Mouse (Mus musculus) stomach, embryonic 15.5 days (tissue): ENCODE results near the gene Cd68. TPM values are rescaled to one million over a fixed set of nuclear protein-coding genes. Genes with fewer than 3 reads are reported as not detected.

Experiments used
- ATAC-seq: fragments of 200-750 bp; cut with Nextera tagmentation; 2 replicates; pipeline ENCODE4 v1.8.0; 2017; ENCODE audit warnings: low read depth, moderate number of reproducible peaks, moderate TSS enrichment; ENCODE audit not compliant: insufficient read depth, low FRiP score
- H3K27ac ChIP-seq: fragments of 300-500 bp; sonication (generic); 2 replicates; pipeline ENCODE4 v1.5.1; 2015; ENCODE audit warnings: mild to moderate bottlenecking, inconsistent platforms
- H3K27me3 ChIP-seq: fragments of 300-500 bp; sonication (generic); replicated peaks from 2 replicates; pipeline ENCODE4 v1.6.1; 2015; ENCODE audit warnings: inconsistent platforms
- H3K36me3 ChIP-seq: fragments of 300-500 bp; sonication (generic); 2 replicates; pipeline ENCODE4 v1.6.1; 2015; ENCODE audit warnings: inconsistent platforms
- H3K4me1 ChIP-seq: fragments of 300-500 bp; sonication (generic); 2 replicates; pipeline ENCODE4 v1.6.1; 2015; ENCODE audit warnings: inconsistent platforms
- H3K4me2 ChIP-seq: fragments of 300-500 bp; sonication (generic); 2 replicates; pipeline ENCODE4 v1.6.1; 2015; ENCODE audit warnings: mild to moderate bottlenecking, inconsistent platforms
- H3K4me3 ChIP-seq: fragments of 300-500 bp; sonication (generic); replicated peaks from 2 replicates; pipeline ENCODE4 v1.5.1; 2015; ENCODE audit warnings: inconsistent platforms
- H3K9ac ChIP-seq: fragments of 300-500 bp; sonication (generic); 2 replicates; pipeline ENCODE4 v1.6.1; 2015; ENCODE audit warnings: inconsistent platforms
- H3K9me3 ChIP-seq: fragments of 300-500 bp; sonication (generic); 2 replicates; pipeline ENCODE4 v1.6.1; 2016; ENCODE audit warnings: inconsistent platforms
- WGBS: fragments of 180-500 bp; shearing (Covaris S2); methylation state at CpG from one replicate; pipeline ENCODE4 v1.1.7; 2015; 5-methylcytosine and 5-hydroxymethylcytosine counted together
- polyA plus RNA-seq: library from polyadenylated mRNA; unstranded; fragments of >200 nt; fragmentation: Nextera tagmentation; extraction: Ambion mirVana; gene quantifications from 2 replicates; pipeline ENCODE4 v1.2.1, GENCODE M21; 2015

The Cd68 gene
- polyA plus RNA-seq, 1 experiment from 2014 or later = 16.3 TPM

GRCm38 (mm10) chr11:69692863-69693262, 26.9 kb upstream of the Cd68 start:
- WGBS = 75% methylated on average over 6 of the region's 6 CpGs
- no peaks in the 10 kb centered on the region for H3K36me3 ChIP-seq
- no peaks in the 10 kb centered on the region for H3K27me3 ChIP-seq
- peaks cover 10% of the 10 kb centered on the region; the same call in 1 of the 2 replicates for H3K4me1 ChIP-seq
- no peaks in the 10 kb centered on the region for H3K9me3 ChIP-seq
- H3K4me2 ChIP-seq = no peak overlapping the region
- H3K9ac ChIP-seq = no peak overlapping the region
- H3K4me3 ChIP-seq = no peak overlapping the region
- no peak overlapping the region for H3K27ac ChIP-seq
- ATAC-seq = no peak; the same call in 1 of the 2 replicates

- Histone ChIP-seq H3K36me3 (no peaks in the 10 kb centered on the region), H3K9ac (no peak overlapping the region), H3K27me3 (no peaks in the 10 kb centered on the region), H3K4me2 (no peak overlapping the region), H3K9me3 (no peaks in the 10 kb centered on the region), H3K4me1 (peaks cover 10% of the 10 kb centered on the region; the same call in 1 of the 2 replicates), H3K4me3 (no peak overlapping the region), H3K27ac (no peak overlapping the region)
- WGBS = 71% methylated on average over 9 of the region's 9 CpGs
- no peak for ATAC-seq
Measured at GRCm38 (mm10) chr11:69692196-69692811, 26.4 kb upstream of the Cd68 start.

DNA sequence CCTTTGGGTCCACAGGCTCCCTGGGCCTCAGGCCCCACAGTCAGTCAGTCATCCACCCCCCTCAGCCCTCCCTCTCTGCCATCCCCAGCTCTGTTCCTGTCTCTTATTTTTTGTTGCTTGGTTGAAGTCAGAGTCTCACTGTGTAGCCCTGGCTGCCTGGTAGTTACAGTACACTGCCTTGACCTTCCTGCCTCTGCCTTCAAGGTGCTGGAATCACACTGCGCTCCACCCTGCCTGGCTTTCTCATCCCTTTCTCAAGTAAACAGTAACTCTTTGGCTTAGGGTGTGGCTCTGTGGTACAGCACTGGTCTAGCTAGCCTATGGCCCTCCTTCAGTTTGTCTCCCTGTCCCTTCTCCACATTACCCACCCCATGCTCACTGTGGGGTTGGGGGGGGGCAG, 23.9 kb upstream of the Cd68 start:
- Histone ChIP-seq H3K36me3 (no peaks in the 10 kb centered on the region), H3K4me1 (peaks cover 17% of the 10 kb centered on the region), H3K4me2 (no peak overlapping the region), H3K9me3 (no peaks in the 10 kb centered on the region), H3K27ac (no peak overlapping the region), H3K4me3 (no peak overlapping the region), H3K9ac (no peak overlapping the region), H3K27me3 (no peaks in the 10 kb centered on the region)
- no peak for ATAC-seq
- 77% methylated on average over 1 of the region's 1 CpGs for WGBS

DNA sequence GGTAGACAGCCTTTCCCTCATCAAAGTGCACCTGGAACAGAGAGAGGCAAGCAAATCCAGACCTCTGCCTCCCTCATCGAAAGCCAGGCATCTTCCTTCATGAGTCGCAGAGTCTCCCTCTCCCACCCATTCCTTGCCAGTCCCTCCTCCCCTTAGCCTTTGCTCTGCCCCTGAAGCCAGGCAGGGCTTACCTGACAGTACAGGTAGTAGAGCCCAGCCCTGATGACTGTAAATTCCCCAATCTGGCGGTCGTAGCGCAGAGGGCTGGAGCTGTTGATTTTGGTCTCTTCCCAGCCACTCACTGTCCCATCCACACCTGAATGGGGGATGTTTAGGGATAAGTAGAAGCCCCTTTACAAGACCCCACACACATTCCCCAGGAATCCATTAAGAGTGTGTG, 21.1 kb upstream of the Cd68 start:
- no peak overlapping the region for H3K4me2 ChIP-seq
- no peak overlapping the region for H3K9ac ChIP-seq
- peaks cover 31% of the 10 kb centered on the region for H3K4me1 ChIP-seq
- 50% methylated on average over 5 of the region's 5 CpGs for WGBS
- peak overlapping the region; percentile 27; the same call in 1 of the 2 replicates for H3K27ac ChIP-seq
- no peaks in the 10 kb centered on the region for H3K36me3 ChIP-seq
- no peak for ATAC-seq
- H3K9me3 ChIP-seq = no peaks in the 10 kb centered on the region
- no peak overlapping the region for H3K4me3 ChIP-seq
- H3K27me3 ChIP-seq = no peaks in the 10 kb centered on the region

DNA sequence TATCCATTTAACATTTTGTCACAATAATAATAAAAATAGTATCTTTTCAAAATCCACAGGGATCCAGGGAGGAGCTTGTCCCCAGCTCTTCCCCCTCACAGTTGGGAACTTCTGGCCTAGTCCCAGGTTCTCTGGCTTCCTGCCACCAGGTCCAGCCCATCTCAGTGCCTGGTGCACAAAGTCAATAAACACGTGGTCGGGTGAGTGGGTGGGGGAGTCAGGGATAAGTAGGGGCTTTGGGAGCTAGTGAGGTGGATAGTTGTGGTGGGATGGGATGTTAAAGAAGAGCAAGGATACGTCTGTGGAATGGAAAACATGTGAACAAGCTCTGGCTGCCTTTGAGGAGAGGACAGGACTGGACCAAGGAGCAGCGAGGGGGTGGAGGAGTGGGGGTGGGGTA, 20.4 kb upstream of the Cd68 start:
- H3K9me3 ChIP-seq = no peaks in the 10 kb centered on the region
- no peak for ATAC-seq
- no peaks in the 10 kb centered on the region for H3K36me3 ChIP-seq
- H3K9ac ChIP-seq = no peak overlapping the region
- H3K27me3 ChIP-seq = no peaks in the 10 kb centered on the region
- H3K4me2 ChIP-seq = peak overlapping the region; percentile 19; the same call in 1 of the 2 replicates
- no peak overlapping the region for H3K4me3 ChIP-seq
- H3K4me1 ChIP-seq = peaks cover 31% of the 10 kb centered on the region
- WGBS = 13% methylated on average over 4 of the region's 4 CpGs
- peak overlapping the region; percentile 80; the same call in 1 of the 2 replicates for H3K27ac ChIP-seq

DNA sequence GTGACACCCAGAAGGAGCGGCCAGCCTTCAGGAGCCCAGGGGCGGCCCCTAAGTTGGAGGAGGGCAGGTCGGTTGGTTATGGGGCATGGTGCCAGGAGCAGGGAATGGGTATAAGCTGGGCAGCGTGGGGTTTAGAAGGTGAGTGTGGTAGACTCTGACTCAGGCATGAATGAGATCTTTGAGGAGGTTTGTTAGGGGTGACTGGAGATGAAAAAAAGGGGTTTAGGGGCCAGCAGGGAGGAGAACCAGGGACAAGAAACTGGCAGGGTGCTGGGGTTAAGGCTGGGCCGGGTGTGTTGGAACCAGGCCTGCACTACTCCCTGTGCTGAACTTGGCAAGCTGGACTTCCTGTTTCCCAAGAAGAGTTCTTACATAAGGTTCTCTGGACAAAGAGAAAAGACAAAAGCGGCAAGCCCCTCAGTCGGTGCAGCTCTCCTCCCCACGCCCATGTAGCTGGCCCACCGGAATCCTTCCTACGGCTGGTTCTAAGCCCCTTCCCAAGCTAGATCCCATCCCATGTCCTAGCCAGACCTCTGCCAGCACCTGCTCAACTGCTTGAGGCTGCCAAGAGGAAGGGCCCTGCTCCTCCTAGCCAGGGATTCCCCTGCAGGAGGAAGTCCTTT, 19.7 kb upstream of the Cd68 start, which contains the start of gene Tnfsf13:
Gene Tnfsf13 (minus strand): TSS at position 259 of the 623 bp plus-strand sequence.
- H3K27me3 ChIP-seq = no peaks in the 10 kb centered on the region
- H3K9me3 ChIP-seq = no peaks in the 10 kb centered on the region
- ATAC-seq = no peak
- 55% methylated on average over 10 of the region's 10 CpGs for WGBS
- peak within 1 kb of the TSS; percentile 19; the same call in 1 of the 2 replicates for H3K4me2 ChIP-seq
- H3K27ac ChIP-seq = peak within 1 kb of the TSS; percentile 80
- no peaks in the 10 kb centered on the region for H3K36me3 ChIP-seq
- H3K9ac ChIP-seq = no peak within 1 kb of the TSS
- H3K4me3 ChIP-seq = no peak within 1 kb of the TSS
- H3K4me1 ChIP-seq = peaks cover 37% of the 10 kb centered on the region

- peak overlapping the region; percentile 80; the same call in 1 of the 2 replicates for H3K27ac ChIP-seq
- no peak overlapping the region for H3K4me2 ChIP-seq
- no peaks in the 10 kb centered on the region for H3K9me3 ChIP-seq
- peaks cover 44% of the 10 kb centered on the region for H3K4me1 ChIP-seq
- WGBS = 90% methylated on average over 6 of the region's 6 CpGs
- no peak for ATAC-seq
- 0 out of 2 replicates have a peak, but pooled peaks cover 3% of the 10 kb centered on the region for H3K36me3 ChIP-seq
- no peaks in the 10 kb centered on the region for H3K27me3 ChIP-seq
- H3K9ac ChIP-seq = no peak overlapping the region
- no peak overlapping the region for H3K4me3 ChIP-seq
Measured at GRCm38 (mm10) chr11:69684936-69685335, 19.0 kb upstream of the Cd68 start.

DNA sequence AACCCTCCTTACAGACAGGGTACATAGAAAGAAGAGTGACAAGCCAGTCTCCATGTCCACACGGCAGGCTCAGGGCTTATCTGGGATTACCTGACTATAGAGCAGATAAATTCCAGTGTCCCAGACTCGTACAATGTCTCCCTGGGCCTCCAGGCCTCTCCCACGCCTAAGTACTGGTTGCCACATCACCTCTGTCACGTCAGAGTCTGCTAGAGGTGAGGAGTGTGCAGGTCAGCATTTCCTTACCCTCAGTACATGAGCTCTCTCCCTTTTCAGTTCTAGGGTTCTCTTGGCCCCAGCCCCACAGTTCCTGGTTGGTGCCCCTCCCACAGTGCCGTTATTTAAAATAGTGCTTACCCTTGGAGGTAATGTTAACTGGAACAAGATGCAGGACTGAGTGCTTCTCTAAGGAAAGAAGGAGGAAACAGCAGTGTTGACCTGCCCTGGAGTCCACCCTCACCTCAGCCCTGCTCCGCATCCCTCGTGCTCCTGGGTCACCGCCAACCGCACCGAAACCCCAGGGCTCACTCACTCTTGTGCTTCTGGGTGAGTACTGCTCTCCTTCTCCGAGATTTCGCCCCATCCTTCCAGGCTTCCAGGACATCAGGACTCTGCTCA, 18.3 kb upstream of the Cd68 start:
- H3K9me3 ChIP-seq = no peaks in the 10 kb centered on the region
- H3K27me3 ChIP-seq = no peaks in the 10 kb centered on the region
- no peak overlapping the region for H3K27ac ChIP-seq
- H3K9ac ChIP-seq = no peak overlapping the region
- 0 out of 2 replicates have a peak, but pooled peaks cover 3% of the 10 kb centered on the region for H3K36me3 ChIP-seq
- no peak overlapping the region for H3K4me2 ChIP-seq
- no peak overlapping the region for H3K4me3 ChIP-seq
- WGBS = 72% methylated on average over 12 of the region's 12 CpGs
- peaks cover 48% of the 10 kb centered on the region for H3K4me1 ChIP-seq
- ATAC-seq = no peak

- Histone ChIP-seq H3K9ac (no peak overlapping the region), H3K9me3 (no peaks in the 10 kb centered on the region), H3K27me3 (no peaks in the 10 kb centered on the region), H3K27ac (peak overlapping the region; percentile 80), H3K4me3 (0 out of 2 replicates have a peak overlapping the region, but pooled peaks have one; percentile 92), H3K4me2 (no peak overlapping the region), H3K36me3 (peaks cover 7% of the 10 kb centered on the region; the same call in 1 of the 2 replicates), H3K4me1 (peaks cover 48% of the 10 kb centered on the region)
- WGBS = 70% methylated on average over 7 of the region's 7 CpGs
- ATAC-seq = no peak
Measured at GRCm38 (mm10) chr11:69683576-69683975, 17.6 kb upstream of the Cd68 start.

GRCm38 (mm10) chr11:69682840-69683533, 17.0 kb upstream of the Cd68 start:
- Histone ChIP-seq H3K4me1 (peaks cover 48% of the 10 kb centered on the region), H3K27me3 (no peaks in the 10 kb centered on the region), H3K9ac (peak overlapping the region; percentile 16; the same call in 1 of the 2 replicates), H3K9me3 (no peaks in the 10 kb centered on the region), H3K36me3 (peaks cover 12% of the 10 kb centered on the region), H3K27ac (peak overlapping the region; percentile 98), H3K4me2 (peak overlapping the region; percentile 87), H3K4me3 (peak overlapping the region; percentile 92)
- no peak for ATAC-seq
- WGBS = 13% methylated on average over 12 of the region's 12 CpGs

DNA sequence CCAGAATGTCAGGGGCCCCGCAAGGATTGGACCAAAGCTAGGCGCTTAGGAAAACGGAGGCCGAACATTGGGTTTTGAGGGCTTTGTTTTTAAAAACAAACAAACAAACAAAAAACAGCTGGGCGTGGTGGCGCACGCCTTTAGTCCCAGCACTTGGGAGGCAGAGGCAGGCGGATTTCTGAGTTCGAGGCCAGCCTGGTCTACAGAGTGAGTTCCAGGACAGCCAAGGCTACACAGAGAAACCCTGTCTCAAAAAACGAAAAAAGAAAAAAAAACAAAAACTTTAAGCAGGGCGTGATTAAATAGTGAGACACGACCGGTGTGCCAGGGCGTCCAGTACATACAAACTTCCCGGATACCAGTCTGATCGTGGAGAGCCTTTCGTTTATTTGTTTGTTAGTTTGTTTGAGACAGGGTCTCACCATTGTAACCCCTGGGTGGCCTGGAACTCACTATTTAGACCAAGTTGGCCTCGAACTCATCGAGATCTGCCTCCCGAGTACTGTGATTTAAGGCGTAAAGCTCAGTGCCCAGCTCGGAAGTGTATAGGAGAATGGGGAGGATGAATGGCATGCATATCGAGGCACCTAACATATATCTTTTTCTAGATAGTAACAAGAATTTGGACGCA, 16.4 kb upstream of the Cd68 start:
- Histone ChIP-seq H3K27me3 (no peaks in the 10 kb centered on the region), H3K4me1 (peaks cover 48% of the 10 kb centered on the region), H3K9me3 (no peaks in the 10 kb centered on the region), H3K4me2 (peak overlapping the region; percentile 87), H3K36me3 (peaks cover 14% of the 10 kb centered on the region), H3K27ac (peak overlapping the region; percentile 98), H3K4me3 (peak overlapping the region; percentile 92), H3K9ac (peak overlapping the region; percentile 46)
- no peak for ATAC-seq
- 20% methylated on average over 24 of the region's 24 CpGs for WGBS
